Mouse (Mus musculus): Measurements from ENCODE around the gene Kcnc2.

DNA sequence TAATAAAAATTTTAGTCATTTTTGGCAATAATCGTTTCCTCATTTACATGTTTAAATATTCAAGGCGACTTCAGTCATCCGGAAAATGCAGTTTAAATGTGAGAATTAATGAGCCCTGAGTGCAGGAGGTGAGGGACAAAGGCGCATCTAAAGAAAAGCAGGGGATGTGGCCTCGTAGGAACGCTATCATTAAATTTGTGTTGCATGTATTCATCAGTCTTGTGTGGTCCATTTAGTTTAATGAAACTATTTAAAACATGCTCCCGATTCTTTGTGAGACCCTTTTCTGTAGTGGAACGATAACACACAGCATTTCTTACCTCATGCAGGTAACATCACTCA lies 87.4 kb downstream of the Kcnc2 start:
- TF ChIP-seq CTCF (IDR thresholded peaks at IDR 0.05; ENCODE audit: low read depth, low read length), result no peak
- no peak for TF ChIP-seq POLR2A (IDR thresholded peaks at IDR 0.05; ENCODE audit: borderline replicate concordance, low read depth, low read length)

Measured in bone marrow macrophage, adult 2 months (primary cell).